38 mouse cellular contexts compared by ENCODE assay signal in the genomic region with DNA sequence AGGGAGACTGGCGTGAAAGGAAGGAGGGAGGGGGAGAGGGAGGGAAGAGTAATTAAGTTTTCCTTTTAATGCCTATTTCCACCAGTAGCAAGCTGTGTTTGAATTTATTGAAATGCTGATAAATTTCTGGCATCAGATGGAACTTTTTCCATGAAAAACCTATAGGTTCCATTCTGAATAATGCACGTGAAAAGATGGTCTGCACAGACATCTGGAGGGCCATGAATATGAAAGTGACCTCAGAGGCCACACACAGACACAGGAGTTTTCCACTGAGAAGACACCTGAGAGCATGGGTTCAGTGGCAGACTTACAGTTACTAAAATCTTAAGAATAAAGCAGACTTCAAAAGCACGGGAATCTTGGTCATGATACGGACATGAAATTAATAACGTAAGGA. TPM values are rescaled to one million over a fixed set of nuclear protein-coding genes. Genes with fewer than 3 reads are reported as not detected.
"Had no signal": no experiment of that assay in that cellular context is flagged by ENCODE, and none has a peak within 500 bp of the region (broad histone marks: within the 10 kb centered on the region; RNA-seq: fewer than 3 reads in every experiment).

No protein-coding gene starts in this region.

- H3K27ac ChIP-seq: limb, embryonic 10.5 days; limb, embryonic 13.5 days; limb, embryonic 15.5 days; liver, embryonic 12.5 days; liver, embryonic 13.5 days; liver, embryonic 14.5 days; liver, embryonic 15.5 days; lung, embryonic 15.5 days; macrophage; midbrain, embryonic 10.5 days; midbrain, embryonic 12.5 days; midbrain, embryonic 13.5 days; midbrain, embryonic 15.5 days; neural tube, embryonic 12.5 days had no signal

- H3K36me3 ChIP-seq: limb, embryonic 10.5 days; limb, embryonic 12.5 days; limb, embryonic 13.5 days; limb, embryonic 15.5 days; liver, embryonic 12.5 days; liver, embryonic 13.5 days; liver, embryonic 15.5 days; lung, embryonic 15.5 days; midbrain, embryonic 10.5 days; midbrain, embryonic 12.5 days; midbrain, embryonic 13.5 days; midbrain, embryonic 15.5 days; neural tube, embryonic 12.5 days had no signal

- H3K4me3 ChIP-seq: limb, embryonic 10.5 days; limb, embryonic 12.5 days; limb, embryonic 13.5 days; limb, embryonic 15.5 days; liver, embryonic 12.5 days; liver, embryonic 13.5 days; liver, embryonic 15.5 days; lung, embryonic 15.5 days; megakaryocyte, embryonic 14.5 days; midbrain, embryonic 10.5 days; midbrain, embryonic 12.5 days; midbrain, embryonic 13.5 days; midbrain, embryonic 15.5 days; myocyte; neural tube, embryonic 12.5 days had no signal

- H3K27me3 ChIP-seq: limb, embryonic 12.5 days; limb, embryonic 13.5 days; limb, embryonic 15.5 days; liver, embryonic 12.5 days; liver, embryonic 13.5 days; liver, embryonic 15.5 days; lung, embryonic 15.5 days; megakaryocyte, embryonic 14.5 days; midbrain, embryonic 12.5 days; midbrain, embryonic 13.5 days; midbrain, embryonic 15.5 days; neural tube, embryonic 12.5 days had no signal

- H3K4me2 ChIP-seq: limb, embryonic 12.5 days; limb, embryonic 13.5 days; limb, embryonic 15.5 days; liver, embryonic 11.5 days; liver, embryonic 12.5 days; liver, embryonic 13.5 days; liver, embryonic 15.5 days; lung, embryonic 14.5 days; lung, embryonic 15.5 days; midbrain, embryonic 12.5 days; midbrain, embryonic 13.5 days; midbrain, embryonic 15.5 days; neural tube, embryonic 12.5 days had no signal

- ATAC-seq: liver, embryonic 12.5 days; liver, postnatal 0 days; lung, postnatal 0 days; midbrain, embryonic 13.5 days; midbrain, embryonic 15.5 days; midbrain, embryonic 16.5 days had no signal

- DNase-seq: left cerebral cortex, postnatal 4 days; liver; liver, embryonic 13.5 days; liver, postnatal 0 days; lung, adult 18-20 months; lung, adult 2 months; lung, embryonic 14.5 days; lung, postnatal 10 days; lung, postnatal 14 days; lung, postnatal 36 days; lung, postnatal 4 days; midbrain, embryonic 14.5 days had no signal

- H3K9ac ChIP-seq: limb, embryonic 12.5 days; limb, embryonic 13.5 days; limb, embryonic 15.5 days; liver, embryonic 12.5 days; liver, embryonic 13.5 days; liver, embryonic 14.5 days; liver, embryonic 15.5 days; liver, postnatal 0 days; lung, embryonic 14.5 days; lung, embryonic 15.5 days; midbrain, embryonic 12.5 days; midbrain, embryonic 13.5 days; midbrain, embryonic 15.5 days; neural tube, embryonic 12.5 days had no signal

- H3K4me1 ChIP-seq: neural tube, embryonic 12.5 days had no signal

- H3K9me3 ChIP-seq: limb, embryonic 10.5 days; limb, embryonic 12.5 days; limb, embryonic 13.5 days; limb, embryonic 15.5 days; liver, embryonic 12.5 days; liver, embryonic 13.5 days; liver, embryonic 15.5 days; lung, embryonic 15.5 days; midbrain, embryonic 10.5 days; midbrain, embryonic 13.5 days; midbrain, embryonic 15.5 days; neural tube, embryonic 12.5 days had no signal

RNA-seq across cellular contexts. Expression of a gene that starts 54.0 kb away (rescaled TPM):
- total RNA-seq: left cerebral cortex, postnatal 4 days; megakaryocyte progenitor cell, adult 5-6 weeks; megakaryocyte, adult 5-6 weeks; megakaryocyte-erythroid progenitor cell, adult 5-6 weeks; midbrain, postnatal 0 days; monocyte, adult 5-6 weeks had no signal
- polyA plus RNA-seq: limb, embryonic 10.5 days; limb, embryonic 11.5 days; limb, embryonic 12.5 days; limb, embryonic 13.5 days; macrophage; midbrain, embryonic 10.5 days; midbrain, embryonic 12.5 days; neural tube, embryonic 11.5 days; neural tube, embryonic 12.5 days had no signal
